Mouse (Mus musculus): ENCODE measurements around the gene Ces2a. TPM values are rescaled to one million over a fixed set of nuclear protein-coding genes. Genes with fewer than 3 reads are reported as not detected.

Ces2a gene
- polyA plus RNA-seq, 1 experiment from 2014 or later, result not detected

- no peak overlapping the region for H3K4me3 ChIP-seq
- H3K27ac ChIP-seq (replicated peaks), result no peak overlapping the region
- no peaks in the 10 kb centered on the region for H3K9me3 ChIP-seq
- H3K36me3 ChIP-seq, result no peaks in the 10 kb centered on the region
- H3K4me1 ChIP-seq (replicated peaks), result no peaks in the 10 kb centered on the region
- H3K9ac ChIP-seq, result no peak overlapping the region
- ATAC-seq (ENCODE audit: low FRiP score, low read depth), result no peak
- H3K27me3 ChIP-seq, result no peaks in the 10 kb centered on the region
- no peak overlapping the region for H3K4me2 ChIP-seq
- WGBS, result 80% methylated on average over 4 of the region's 4 CpGs
These were observed 32.7 kb downstream of the Ces2a start for GRCm38 (mm10) chr8:104766485-104766884.

- H3K27me3 ChIP-seq, result no peaks in the 10 kb centered on the region
- WGBS, result 94% methylated on average over 3 of the region's 3 CpGs
- ATAC-seq (ENCODE audit: low FRiP score, low read depth), result no peak
- no peak overlapping the region for H3K4me2 ChIP-seq
- H3K9me3 ChIP-seq, result no peaks in the 10 kb centered on the region
- H3K4me1 ChIP-seq (replicated peaks), result no peaks in the 10 kb centered on the region
- H3K27ac ChIP-seq (replicated peaks), result no peak overlapping the region
- no peak overlapping the region for H3K4me3 ChIP-seq
- no peak overlapping the region for H3K9ac ChIP-seq
- H3K36me3 ChIP-seq, result no peaks in the 10 kb centered on the region
These were observed 36.6 kb downstream of the Ces2a start for GRCm38 (mm10) chr8:104770365-104770764.

DNA sequence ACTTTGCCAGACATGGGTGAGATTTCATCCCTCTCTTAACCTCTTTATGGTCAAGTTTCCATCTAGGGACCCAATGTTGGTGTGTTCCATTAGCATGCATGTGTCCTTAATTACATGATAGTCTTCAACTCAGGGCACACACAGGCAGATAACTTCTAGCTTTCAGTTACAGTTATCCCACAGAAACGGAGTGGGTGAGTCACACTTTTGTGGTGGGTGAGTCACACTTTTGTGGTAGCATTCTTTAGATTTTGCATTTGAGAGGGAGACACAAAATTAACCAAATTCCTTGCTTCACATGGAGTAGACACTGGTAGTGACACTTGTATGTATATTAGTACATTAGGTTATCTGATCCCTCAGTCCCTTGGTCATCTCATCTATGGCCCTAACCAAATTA lies 53.2 kb downstream of the Ces2a start:
- Histone ChIP-seq H3K4me3 (no peak overlapping the region), H3K4me2 (no peak overlapping the region), H3K27me3 (no peaks in the 10 kb centered on the region), H3K4me1 (replicated peaks) (no peaks in the 10 kb centered on the region), H3K9ac (no peak overlapping the region), H3K9me3 (no peaks in the 10 kb centered on the region), H3K27ac (replicated peaks) (no peak overlapping the region), H3K36me3 (no peaks in the 10 kb centered on the region)
- no peak for ATAC-seq (ENCODE audit: low FRiP score, low read depth)
- 72% methylated on average over 1 of the region's 1 CpGs for WGBS

DNA sequence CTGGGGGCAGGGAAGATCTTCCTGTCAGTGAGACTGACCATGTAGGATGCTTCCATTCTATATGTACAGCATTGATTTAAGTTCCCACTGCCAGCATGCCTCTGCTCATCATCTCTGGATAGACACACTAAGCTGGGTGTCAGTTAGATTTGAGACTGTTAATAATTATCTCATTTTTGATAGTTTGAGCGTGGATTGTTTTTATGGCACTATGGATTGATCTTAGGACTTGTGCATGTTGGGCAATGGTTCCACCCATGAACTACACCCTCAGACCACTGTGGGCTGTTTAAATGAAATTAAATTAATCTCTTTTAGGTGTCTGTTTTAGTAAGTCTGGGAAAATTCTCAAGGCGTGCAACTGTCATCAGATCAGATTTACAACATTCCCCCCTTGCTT lies 55.1 kb downstream of the Ces2a start:
- H3K27ac ChIP-seq (replicated peaks), result no peak overlapping the region
- no peaks in the 10 kb centered on the region for H3K4me1 ChIP-seq (replicated peaks)
- WGBS, result 92% methylated on average over 2 of the region's 2 CpGs
- no peaks in the 10 kb centered on the region for H3K9me3 ChIP-seq
- ATAC-seq (ENCODE audit: low FRiP score, low read depth), result no peak
- H3K27me3 ChIP-seq, result no peaks in the 10 kb centered on the region
- no peaks in the 10 kb centered on the region for H3K36me3 ChIP-seq
- H3K9ac ChIP-seq, result no peak overlapping the region
- H3K4me2 ChIP-seq, result no peak overlapping the region
- no peak overlapping the region for H3K4me3 ChIP-seq

- Histone ChIP-seq H3K27me3 (no peaks in the 10 kb centered on the region), H3K36me3 (no peaks in the 10 kb centered on the region), H3K27ac (replicated peaks) (no peak overlapping the region), H3K9me3 (no peaks in the 10 kb centered on the region), H3K4me1 (replicated peaks) (no peaks in the 10 kb centered on the region), H3K9ac (no peak overlapping the region), H3K4me3 (no peak overlapping the region), H3K4me2 (no peak overlapping the region)
- ATAC-seq (ENCODE audit: low FRiP score, low read depth), result no peak
- 77% methylated on average over 3 of the region's 3 CpGs for WGBS
These were observed 56.3 kb downstream of the Ces2a start for GRCm38 (mm10) chr8:104789886-104790680.

Small RNA genes lying within 50 kb of the gene (microRNA-seq; reads per million reads assigned to microRNA genes)
- gene Gm44328, result not detected

Other genes starting within 250 kb of the Ces2a start
- gene Terb1, start 224.1 kb upstream of the Ces2a start, polyA plus RNA-seq (2015; fragmentation: Nextera tagmentation; extraction: Ambion mirVana), result 0.62 and 0.65 TPM in 2 replicates
- 103 and 107 TPM in 2 replicates for gene Nae1, start 199.4 kb upstream of the Ces2a start, polyA plus RNA-seq (2015; fragmentation: Nextera tagmentation; extraction: Ambion mirVana)
- gene Car7, start 199.3 kb upstream of the Ces2a start, polyA plus RNA-seq (2015; fragmentation: Nextera tagmentation; extraction: Ambion mirVana), result 2.7 and 4.0 TPM in 2 replicates
- gene Pdp2, start 142.6 kb upstream of the Ces2a start, polyA plus RNA-seq (2015; fragmentation: Nextera tagmentation; extraction: Ambion mirVana), result 17.9 and 20.6 TPM in 2 replicates
- not detected in 2 replicates for gene Cdh16, start 109.6 kb upstream of the Ces2a start, polyA plus RNA-seq (2015; fragmentation: Nextera tagmentation; extraction: Ambion mirVana)
- gene Rrad, start 102.7 kb upstream of the Ces2a start, polyA plus RNA-seq (2015; fragmentation: Nextera tagmentation; extraction: Ambion mirVana), result 3.0 and 3.9 TPM in 2 replicates
- gene Ciao2b, start 92.0 kb upstream of the Ces2a start, polyA plus RNA-seq (2015; fragmentation: Nextera tagmentation; extraction: Ambion mirVana), result 125 and 131 TPM in 2 replicates
- 0.18 and 0.28 TPM in 2 replicates for gene Ces2b, start 97.6 kb downstream of the Ces2a start, polyA plus RNA-seq (2015; fragmentation: Nextera tagmentation; extraction: Ambion mirVana)
- not detected in 2 replicates for gene Ces2c, start 113.1 kb downstream of the Ces2a start, polyA plus RNA-seq (2015; fragmentation: Nextera tagmentation; extraction: Ambion mirVana)
- not detected in 2 replicates for gene Ces2e, start 192.3 kb downstream of the Ces2a start, polyA plus RNA-seq (2015; fragmentation: Nextera tagmentation; extraction: Ambion mirVana)
- not detected in 2 replicates for gene Ces2f, start 213.4 kb downstream of the Ces2a start, polyA plus RNA-seq (2015; fragmentation: Nextera tagmentation; extraction: Ambion mirVana)
- gene Ces2g, start 227.7 kb downstream of the Ces2a start, polyA plus RNA-seq (2015; fragmentation: Nextera tagmentation; extraction: Ambion mirVana), result not detected in 2 replicates